Mouse (Mus musculus): Measurements from ENCODE around the gene Cage1.

Gene Cage1

GRCm38 (mm10) chr13:38012436-38012835 is 24.4 kb downstream of the Cage1 start:
- DNase-seq (ENCODE audit: extremely low read depth, low read depth, low spot score), result no peak

GRCm38 (mm10) chr13:38010444-38010910 is 26.4 kb downstream of the Cage1 start:
- no peak for DNase-seq (ENCODE audit: extremely low read depth, low read depth, low spot score)

GRCm38 (mm10) chr13:38009721-38010408 is 27.0 kb downstream of the Cage1 start:
- DNase-seq (ENCODE audit: extremely low read depth, low read depth, low spot score), result no peak

GRCm38 (mm10) chr13:38007972-38008371 is 28.9 kb downstream of the Cage1 start:
- no peak for DNase-seq (ENCODE audit: extremely low read depth, low read depth, low spot score)

GRCm38 (mm10) chr13:38002461-38002860 is 34.4 kb downstream of the Cage1 start:
- no peak for DNase-seq (ENCODE audit: extremely low read depth, low read depth, low spot score)

- no peak for DNase-seq (ENCODE audit: extremely low read depth, low read depth, low spot score)
Observed at GRCm38 (mm10) chr13:37999713-38000112, 37.2 kb downstream of the Cage1 start.

- DNase-seq (ENCODE audit: extremely low read depth, low read depth, low spot score), result no peak
Observed at GRCm38 (mm10) chr13:37994405-37994749, 42.5 kb downstream of the Cage1 start.

GRCm38 (mm10) chr13:37993704-37994404 is 43.0 kb downstream of the Cage1 start, which contains the start of gene Ssr1:
TSS of gene Ssr1 (minus strand) at chr13:37994217.
- peak; percentile 8 for DNase-seq (ENCODE audit: extremely low read depth, low read depth, low spot score)

GRCm38 (mm10) chr13:37993376-37993703 is 43.5 kb downstream of the Cage1 start:
- no peak for DNase-seq (ENCODE audit: extremely low read depth, low read depth, low spot score)

GRCm38 (mm10) chr13:37992638-37993371 is 44.1 kb downstream of the Cage1 start:
- no peak for DNase-seq (ENCODE audit: extremely low read depth, low read depth, low spot score)

GRCm38 (mm10) chr13:37989701-37990100 is 47.2 kb downstream of the Cage1 start:
- DNase-seq (ENCODE audit: extremely low read depth, low read depth, low spot score), result no peak

- DNase-seq (ENCODE audit: extremely low read depth, low read depth, low spot score), result no peak
Observed at GRCm38 (mm10) chr13:37986166-37986565, 50.7 kb downstream of the Cage1 start.

- DNase-seq (ENCODE audit: extremely low read depth, low read depth, low spot score), result no peak
Observed at GRCm38 (mm10) chr13:37981063-37981462, 55.8 kb downstream of the Cage1 start.

GRCm38 (mm10) chr13:37980346-37980745 is 56.5 kb downstream of the Cage1 start:
- DNase-seq (ENCODE audit: extremely low read depth, low read depth, low spot score), result no peak

- no peak for DNase-seq (ENCODE audit: extremely low read depth, low read depth, low spot score)
Observed at GRCm38 (mm10) chr13:37979506-37979905, 57.4 kb downstream of the Cage1 start.

- no peak for DNase-seq (ENCODE audit: extremely low read depth, low read depth, low spot score)
Observed at GRCm38 (mm10) chr13:37974731-37975130, 62.1 kb downstream of the Cage1 start.

GRCm38 (mm10) chr13:37974036-37974435 is 62.8 kb downstream of the Cage1 start:
- DNase-seq (ENCODE audit: extremely low read depth, low read depth, low spot score), result no peak

- DNase-seq (ENCODE audit: extremely low read depth, low read depth, low spot score), result no peak
Observed at GRCm38 (mm10) chr13:37970887-37971530, 65.9 kb downstream of the Cage1 start.

GRCm38 (mm10) chr13:37969988-37970387 is 66.9 kb downstream of the Cage1 start:
- DNase-seq (ENCODE audit: extremely low read depth, low read depth, low spot score), result no peak

GRCm38 (mm10) chr13:37969337-37969736 is 67.5 kb downstream of the Cage1 start:
- DNase-seq (ENCODE audit: extremely low read depth, low read depth, low spot score), result no peak

GRCm38 (mm10) chr13:37967565-37967964 is 69.3 kb downstream of the Cage1 start:
- DNase-seq (ENCODE audit: extremely low read depth, low read depth, low spot score), result no peak
